Mouse (Mus musculus) central nervous system, embryonic 18 days (tissue): ENCODE results near the gene Kdm4b. TPM values are rescaled to one million over a fixed set of nuclear protein-coding genes. Genes with fewer than 3 reads are reported as not detected.

ENCODE experiments used
- polyA plus RNA-seq: library from polyadenylated mRNA; depleted of rRNA; stranded (reverse); fragments of >200 nt; gene quantifications from 2 replicates; pipeline ENCODE4 v1.2.3, GENCODE M21; 2012; rRNA removed

The Kdm4b gene
- polyA plus RNA-seq, result 53.9 and 65.1 TPM in 2 replicates

GRCm38 (mm10) chr17:56325450-56326152, at the start of gene Kdm4b:
TSS of gene Kdm4b (plus strand) at chr17:56326062.

GRCm38 (mm10) chr17:56276643-56277566, 49.0 kb upstream of the Kdm4b start, which contains the start of gene Ticam1:
TSS of gene Ticam1 (minus strand) at chr17:56276786.

GRCm38 (mm10) chr17:56292531-56293222, 33.2 kb upstream of the Kdm4b start, which contains the start of gene Plin3:
TSS of gene Plin3 (minus strand) at chr17:56292873.

GRCm38 (mm10) chr17:56300186-56300585, 25.7 kb upstream of the Kdm4b start, which contains the start of gene Arrdc5:
TSS of gene Arrdc5 (minus strand) at chr17:56300286.

GRCm38 (mm10) chr17:56303160-56303846, 22.6 kb upstream of the Kdm4b start, which contains the start of gene Uhrf1:
TSS of gene Uhrf1 (plus strand) at chr17:56303321.

Other genes starting within 250 kb of the Kdm4b start
- 124 and 126 TPM in 2 replicates for gene Hdgfl2, start 246.4 kb upstream of the Kdm4b start, polyA plus RNA-seq
- gene Plin4, start 216.3 kb upstream of the Kdm4b start, polyA plus RNA-seq, result 0.66 and 0.68 TPM in 2 replicates
- 1.9 and 2.1 TPM in 2 replicates for gene Plin5, start 208.5 kb upstream of the Kdm4b start, polyA plus RNA-seq
- gene Lrg1, start 204.1 kb upstream of the Kdm4b start, polyA plus RNA-seq, result 0.06 and 0.41 TPM in 2 replicates
- gene Sema6b, start 185.7 kb upstream of the Kdm4b start, polyA plus RNA-seq, result 45.5 and 51.8 TPM in 2 replicates
- gene Tnfaip8l1, start 163.6 kb upstream of the Kdm4b start, polyA plus RNA-seq, result 9.4 and 10.4 TPM in 2 replicates
- gene Mydgf, start 142.1 kb upstream of the Kdm4b start, polyA plus RNA-seq, result 47.7 and 52.9 TPM in 2 replicates
- 40.3 and 41.4 TPM in 2 replicates for gene Dpp9, start 107.2 kb upstream of the Kdm4b start, polyA plus RNA-seq
- gene Fem1a, start 69.3 kb upstream of the Kdm4b start, polyA plus RNA-seq, result 24.0 and 24.1 TPM in 2 replicates
- gene Ticam1, start 49.3 kb upstream of the Kdm4b start, polyA plus RNA-seq, result 2.3 and 2.7 TPM in 2 replicates
- gene Plin3, start 33.2 kb upstream of the Kdm4b start, polyA plus RNA-seq, result 4.1 TPM in 2 replicates
- not detected in 2 replicates for gene Arrdc5, start 25.8 kb upstream of the Kdm4b start, polyA plus RNA-seq
- 15.6 and 16.9 TPM in 2 replicates for gene Uhrf1, start 22.7 kb upstream of the Kdm4b start, polyA plus RNA-seq
- gene Ptprs, start 150.4 kb downstream of the Kdm4b start, polyA plus RNA-seq, result 949 and 1,105 TPM in 2 replicates
- gene Znrf4, start 186.4 kb downstream of the Kdm4b start, polyA plus RNA-seq, result not detected in 2 replicates
- gene Gm20219, start 228.3 kb downstream of the Kdm4b start, polyA plus RNA-seq, result 2.2 and 2.3 TPM in 2 replicates